Mouse (Mus musculus) forebrain, embryonic 14.5 days (tissue): ENCODE results near the gene Slc12a5. TPM values are rescaled to one million over a fixed set of nuclear protein-coding genes. Genes with fewer than 3 reads are reported as not detected.

Source experiments
- ATAC-seq: fragments of 200-750 bp; cut with Nextera tagmentation; 2 replicates; pipeline ENCODE4 v1.8.0; 2017; ENCODE audit warnings: mild to moderate bottlenecking, moderate library complexity
- DNase-seq: peaks from one replicate; pipeline ENCODE4 v3.0.0-alpha.2; 2015; ENCODE audit warnings: low spot score
- H3K27ac ChIP-seq: fragments of 300-500 bp; sonication (generic); 2 replicates; pipeline ENCODE4 v1.5.1; 2014; ENCODE audit warnings: low read depth, mild to moderate bottlenecking, control low read depth, low read length, moderate library complexity
- H3K27me3 ChIP-seq: fragments of 300-500 bp; sonication (generic); replicated peaks from 2 replicates; pipeline ENCODE4 v1.6.1; 2014; ENCODE audit warnings: low read length, control low read depth, mixed read lengths; ENCODE audit not compliant: control insufficient read depth, insufficient read depth
- H3K36me3 ChIP-seq: fragments of 300-500 bp; sonication (generic); 2 replicates; pipeline ENCODE4 v1.6.1; 2014; ENCODE audit warnings: low read length, control low read depth; ENCODE audit not compliant: control insufficient read depth, insufficient read depth
- H3K4me1 ChIP-seq: fragments of 300-500 bp; sonication (generic); 2 replicates; pipeline ENCODE4 v1.6.1; 2014; ENCODE audit warnings: antibody characterized with exemption, low read length, control low read depth; ENCODE audit not compliant: control insufficient read depth, insufficient read depth
- H3K4me2 ChIP-seq: fragments of 300-500 bp; sonication (generic); 2 replicates; pipeline ENCODE4 v1.6.1; 2014; ENCODE audit warnings: mild to moderate bottlenecking, control low read depth, low read length
- H3K4me3 ChIP-seq: fragments of 300-500 bp; sonication (generic); 2 replicates; pipeline ENCODE4 v1.5.1; 2014; ENCODE audit warnings: low read depth, low read length, control low read depth
- H3K9ac ChIP-seq: fragments of 300-500 bp; sonication (generic); 2 replicates; pipeline ENCODE4 v1.6.1; 2014; ENCODE audit warnings: mild to moderate bottlenecking, low read length, control low read depth, moderate library complexity
- H3K9me3 ChIP-seq: fragments of 300-500 bp; sonication (generic); replicated peaks from 2 replicates; pipeline ENCODE4 v1.6.1; 2016; ENCODE audit warnings: low read length, control low read depth, mixed read lengths; ENCODE audit not compliant: control insufficient read depth
- WGBS: fragments of 180-500 bp; shearing (Covaris S2); extraction: QIAGEN DNeasy Blood & Tissue Kit; methylation state at CpG from one replicate; pipeline ENCODE4 v1.1.7; 2014; 5-methylcytosine and 5-hydroxymethylcytosine counted together
- polyA plus RNA-seq: library from polyadenylated mRNA; unstranded; fragments of >200 nt; fragmentation: Nextera tagmentation; extraction: Ambion mirVana; gene quantifications from 2 replicates; pipeline ENCODE4 v1.2.1, GENCODE M21; 2014

The Slc12a5 gene
- polyA plus RNA-seq: 15.1 and 17.7 TPM in 2 replicates

- DNase-seq (peak; percentile 77), ATAC-seq (peak; percentile 64)
- H3K27ac ChIP-seq: peak within 1 kb of the TSS; percentile 44; the same call in 1 of the 2 replicates
- peak within 1 kb of the TSS; percentile 68 for H3K9ac ChIP-seq
- H3K9me3 ChIP-seq: no peaks in the 10 kb centered on the region
- H3K27me3 ChIP-seq: peaks cover 1% of the 10 kb centered on the region; the same call in 1 of the 2 replicates
- H3K4me2 ChIP-seq: peak within 1 kb of the TSS; percentile 56
- no peaks in the 10 kb centered on the region for H3K36me3 ChIP-seq
- 2% methylated on average over 28 of the region's 54 CpGs for WGBS
- H3K4me3 ChIP-seq: peak within 1 kb of the TSS; percentile 54
- peaks cover 3% of the 10 kb centered on the region; the same call in 1 of the 2 replicates for H3K4me1 ChIP-seq
These were observed at the start of gene Slc12a5 for GRCm38 (mm10) chr2:164960716-164961441. Slc12a5 (plus strand) TSS chr2:164960802.

DNA sequence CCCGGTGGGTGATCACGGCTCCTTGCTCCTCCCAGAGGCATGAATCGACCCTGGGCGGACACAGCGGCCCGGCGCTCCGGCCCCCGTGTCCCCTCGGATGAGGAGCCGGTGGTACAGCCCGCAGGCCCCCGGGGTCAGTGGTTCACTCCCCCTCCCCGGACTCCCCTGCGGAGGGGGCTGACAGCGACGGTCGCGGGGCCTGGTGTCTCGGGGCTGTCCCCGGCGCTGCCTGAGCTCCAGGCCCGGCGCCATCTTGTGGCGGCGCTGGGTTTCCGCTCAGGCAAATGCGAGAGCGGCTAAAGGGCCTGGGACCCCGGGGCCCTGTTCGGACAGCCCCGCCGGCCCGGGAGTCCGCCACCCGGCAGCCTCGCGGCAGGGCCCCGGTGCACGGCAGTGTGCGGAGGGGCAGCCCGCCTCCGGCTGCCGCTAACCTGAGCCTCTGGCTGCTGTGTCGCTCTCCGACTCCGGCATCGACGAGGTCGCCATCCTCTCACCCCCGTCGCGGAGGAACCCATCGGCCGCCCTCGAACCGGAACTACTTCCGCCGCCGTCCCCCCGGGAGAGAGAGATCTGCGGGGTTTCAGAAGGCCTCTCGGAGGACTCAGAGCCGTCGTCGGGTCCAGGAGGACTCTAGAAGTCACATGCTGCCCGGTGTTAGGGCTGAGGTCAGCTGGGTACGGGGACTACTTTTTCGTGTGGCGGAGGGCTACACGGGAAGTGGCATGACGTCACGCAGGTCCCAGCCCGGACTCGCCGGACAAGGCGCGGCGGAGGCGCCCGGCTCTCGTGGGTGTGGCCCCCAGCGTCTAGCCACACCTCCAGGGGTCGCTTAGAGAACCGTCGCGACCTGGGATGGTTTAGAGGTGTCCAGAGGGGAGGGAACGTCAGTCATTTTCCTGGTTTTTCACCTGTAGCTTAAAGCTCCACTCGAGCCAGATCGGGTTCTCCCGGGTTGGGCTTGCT is 49.2 kb upstream of the Slc12a5 start, which contains the start of gene Zfp335:
Zfp335 (minus strand) TSS at position 672 of the 963 bp plus-strand sequence.
- ATAC-seq (peak; percentile 92), DNase-seq (peak; percentile 95)
- Histone ChIP-seq H3K36me3 (peaks cover 34% of the 10 kb centered on the region), H3K27me3 (no peaks in the 10 kb centered on the region), H3K4me2 (peak within 1 kb of the TSS; percentile 87), H3K4me1 (peaks cover 14% of the 10 kb centered on the region), H3K9ac (peak within 1 kb of the TSS; percentile 96), H3K9me3 (0 out of 2 replicates have a peak, but pooled peaks cover under 1% of the 10 kb centered on the region), H3K27ac (peak within 1 kb of the TSS; percentile 99), H3K4me3 (peak within 1 kb of the TSS; percentile 81)
- WGBS: under 1% methylated on average over 89 of the region's 91 CpGs

DNA sequence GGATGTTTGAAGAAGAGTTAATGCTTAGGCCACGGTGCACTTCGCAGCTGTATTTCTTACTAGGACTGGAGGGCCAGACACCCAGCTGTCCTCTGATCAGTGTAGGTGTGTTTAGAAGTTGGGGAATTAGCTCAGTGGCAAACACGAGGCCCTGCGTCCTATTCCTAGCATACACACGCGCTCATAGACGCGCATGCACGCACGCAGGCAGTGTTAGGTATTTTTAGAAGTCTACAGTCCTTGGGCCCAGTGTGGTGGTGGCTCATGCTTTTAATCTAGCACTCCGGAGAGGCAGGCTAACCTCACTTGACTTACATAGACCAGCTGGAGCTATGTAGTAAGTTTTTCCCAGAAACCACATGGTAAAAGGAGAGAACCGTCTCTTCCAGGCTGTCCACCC is 48.5 kb upstream of the Slc12a5 start:
- peak overlapping the region; percentile 96 for H3K9ac ChIP-seq
- ATAC-seq (peak; percentile 13), DNase-seq (no peak)

DNA sequence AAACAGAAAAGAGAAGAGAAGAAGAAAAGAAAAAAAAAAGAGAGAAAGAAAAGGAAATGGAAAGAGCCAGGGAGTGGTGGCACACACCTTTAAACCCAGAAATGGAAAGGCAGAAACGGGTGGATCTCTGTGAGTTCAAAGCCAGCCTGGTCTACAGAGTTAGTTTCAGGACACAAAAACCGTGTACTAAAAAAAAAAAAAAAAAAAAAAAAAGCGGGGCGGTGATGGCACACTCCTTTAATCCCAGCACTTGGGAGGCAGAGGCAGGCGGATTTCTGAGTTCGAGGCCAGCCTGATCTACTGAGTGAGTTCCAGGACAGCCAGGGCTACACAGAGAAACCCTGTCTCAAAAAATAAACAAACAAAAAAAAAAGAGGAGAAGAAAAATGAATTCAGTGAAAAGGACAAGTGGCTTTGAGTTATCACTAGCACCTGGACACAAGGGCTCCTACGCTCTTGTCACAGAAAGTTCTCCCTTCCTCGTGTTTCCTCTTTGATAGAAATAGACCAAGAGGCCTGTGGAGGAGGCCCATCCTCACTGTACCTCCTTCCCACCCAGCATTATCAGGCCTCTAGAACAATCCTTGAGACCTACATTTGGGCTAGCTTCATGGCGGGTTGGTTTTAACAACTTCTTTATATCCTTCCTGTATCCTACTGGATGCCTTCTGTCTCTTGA is 47.7 kb upstream of the Slc12a5 start:
- DNase-seq (no peak), ATAC-seq (no peak)
- no peak overlapping the region for H3K4me3 ChIP-seq
- 92% methylated on average over 9 of the region's 9 CpGs for WGBS
- no peaks in the 10 kb centered on the region for H3K27me3 ChIP-seq
- H3K4me2 ChIP-seq: no peak overlapping the region; the same call in 1 of the 2 replicates
- H3K9ac ChIP-seq: peak overlapping the region; percentile 96; the same call in 1 of the 2 replicates
- no peak overlapping the region for H3K27ac ChIP-seq
- peaks cover 18% of the 10 kb centered on the region for H3K36me3 ChIP-seq
- peaks cover 14% of the 10 kb centered on the region for H3K4me1 ChIP-seq
- no peaks in the 10 kb centered on the region for H3K9me3 ChIP-seq

More for the DNA sequence above, 48.5 kb upstream of the Slc12a5 start:
- Histone ChIP-seq H3K4me1 (peaks cover 14% of the 10 kb centered on the region), H3K27me3 (no peaks in the 10 kb centered on the region), H3K4me2 (peak overlapping the region; percentile 87), H3K9me3 (no peaks in the 10 kb centered on the region), H3K4me3 (peak overlapping the region; percentile 81), H3K36me3 (peaks cover 26% of the 10 kb centered on the region), H3K27ac (peak overlapping the region; percentile 99)
- WGBS: 17% methylated on average over 12 of the region's 12 CpGs

- Histone ChIP-seq H3K4me1 (peaks cover 14% of the 10 kb centered on the region), H3K27me3 (no peaks in the 10 kb centered on the region), H3K36me3 (peaks cover 13% of the 10 kb centered on the region), H3K4me2 (no peak overlapping the region), H3K4me3 (no peak overlapping the region), H3K9me3 (no peaks in the 10 kb centered on the region), H3K9ac (no peak overlapping the region), H3K27ac (no peak overlapping the region)
- WGBS: 91% methylated on average over 2 of the region's 2 CpGs
- DNase-seq (no peak), ATAC-seq (no peak)
These were observed 47.2 kb upstream of the Slc12a5 start for GRCm38 (mm10) chr2:164913428-164913786.

DNA sequence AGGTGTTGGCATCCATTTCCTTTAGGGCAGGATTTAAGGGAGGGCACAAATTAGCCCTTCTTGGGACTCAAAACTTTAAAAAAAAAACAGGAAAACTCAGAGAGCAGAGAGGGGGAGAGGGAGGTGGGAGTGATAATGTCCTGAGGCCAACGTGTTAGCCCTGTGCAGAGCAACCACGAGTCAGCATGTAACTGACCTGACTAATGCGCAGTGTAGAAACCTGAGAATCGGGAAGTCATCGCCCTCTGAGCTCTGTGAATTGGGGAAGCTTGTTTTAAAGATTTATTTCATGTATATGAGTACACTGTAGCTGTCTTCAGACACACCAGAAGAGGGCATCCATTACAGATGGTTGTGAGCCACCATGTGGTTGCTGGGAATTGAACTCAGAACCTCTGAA is 43.8 kb upstream of the Slc12a5 start:
- H3K4me2 ChIP-seq: no peak overlapping the region
- DNase-seq (no peak), ATAC-seq (no peak)
- 90% methylated on average over 5 of the region's 5 CpGs for WGBS
- H3K9ac ChIP-seq: no peak overlapping the region
- no peaks in the 10 kb centered on the region for H3K27me3 ChIP-seq
- no peak overlapping the region for H3K4me3 ChIP-seq
- H3K36me3 ChIP-seq: peaks cover 11% of the 10 kb centered on the region
- peaks cover 5% of the 10 kb centered on the region; the same call in 1 of the 2 replicates for H3K4me1 ChIP-seq
- H3K27ac ChIP-seq: no peak overlapping the region
- H3K9me3 ChIP-seq: no peaks in the 10 kb centered on the region

GRCm38 (mm10) chr2:164917371-164917770 is 43.2 kb upstream of the Slc12a5 start:
- ATAC-seq: no peak
- 68% methylated on average over 10 of the region's 10 CpGs for WGBS
- H3K27ac ChIP-seq: no peak overlapping the region

DNA sequence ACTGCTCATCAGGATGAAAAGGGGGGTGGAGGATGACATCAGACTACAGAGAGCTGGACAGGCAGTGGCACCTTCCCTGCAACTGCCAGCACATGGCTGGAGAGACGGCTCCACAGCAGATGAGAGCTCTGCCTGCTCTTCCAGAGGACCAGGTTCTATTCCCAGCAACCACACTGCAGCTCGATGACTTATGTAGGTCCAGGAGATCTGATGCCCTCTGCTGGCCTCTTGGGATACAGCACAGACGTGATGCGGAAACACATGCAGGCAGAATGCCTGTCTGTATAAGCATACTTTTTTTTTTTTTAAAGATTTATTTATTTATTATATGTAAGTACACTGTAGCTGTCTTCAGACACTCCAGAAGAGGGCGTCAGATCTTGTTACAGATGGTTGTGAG is 42.3 kb upstream of the Slc12a5 start:
- WGBS: 64% methylated on average over 4 of the region's 5 CpGs
- no peak overlapping the region for H3K27ac ChIP-seq
- H3K36me3 ChIP-seq: peaks cover 11% of the 10 kb centered on the region
- ATAC-seq: 0 out of 2 replicates have a peak, but pooled peaks have one; percentile 2
- 0 out of 2 replicates have a peak, but pooled peaks cover under 1% of the 10 kb centered on the region for H3K4me1 ChIP-seq
- no peak overlapping the region for H3K4me2 ChIP-seq
- peak; percentile 56 for DNase-seq
- no peaks in the 10 kb centered on the region for H3K27me3 ChIP-seq
- H3K4me3 ChIP-seq: no peak overlapping the region
- no peak overlapping the region for H3K9ac ChIP-seq
- H3K9me3 ChIP-seq: no peaks in the 10 kb centered on the region

More at GRCm38 (mm10) chr2:164917371-164917770, 43.2 kb upstream of the Slc12a5 start:
- no peaks in the 10 kb centered on the region for H3K27me3 ChIP-seq
- DNase-seq: no peak
- peaks cover 11% of the 10 kb centered on the region for H3K36me3 ChIP-seq
- no peaks in the 10 kb centered on the region for H3K9me3 ChIP-seq
- no peak overlapping the region for H3K4me2 ChIP-seq
- no peak overlapping the region for H3K4me3 ChIP-seq
- no peak overlapping the region for H3K9ac ChIP-seq
- peaks cover 2% of the 10 kb centered on the region; the same call in 1 of the 2 replicates for H3K4me1 ChIP-seq
